Mouse (Mus musculus) MEL (cell line): Measurements from ENCODE around the gene N4bp1.

Experiments used
- ETS1 ChIP-seq: IDR thresholded peaks from 2 replicates; pipeline ENCODE4 v1.6.1; 2012; ENCODE audit warnings: low read depth, mild to moderate bottlenecking, inconsistent platforms, low read length, improper control_type of control experiment, moderate library complexity
- SMC3 ChIP-seq: IDR thresholded peaks from 2 replicates; pipeline ENCODE4 v1.6.1; 2011; ENCODE audit warnings: low read depth, low read length, improper control_type of control experiment

DNA sequence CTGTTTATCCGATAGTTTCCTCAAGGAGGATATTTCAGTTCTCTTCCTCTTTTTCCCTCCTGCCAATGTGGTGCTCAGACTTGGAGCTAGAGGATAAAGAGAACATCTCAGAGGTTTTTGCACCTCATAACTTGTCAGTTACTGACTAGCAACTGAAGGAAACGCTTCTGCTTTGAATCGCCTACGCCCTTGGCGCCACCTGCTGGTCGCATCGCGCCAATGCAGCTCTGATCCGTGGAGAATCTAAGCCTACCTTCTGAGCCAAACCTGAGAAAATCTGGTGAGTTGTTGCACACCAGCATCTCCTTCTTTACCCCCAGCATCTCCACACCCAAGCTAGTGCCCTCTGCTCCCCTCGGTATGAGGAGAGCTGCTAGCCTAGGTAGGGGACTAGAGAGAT, 18.0 kb upstream of the N4bp1 start:
- TF ChIP-seq SMC3 (peak; percentile 99), ETS1 (no peak)
